Mouse (Mus musculus) CH12.LX (cell line): ENCODE measurements around the gene Dab2.

Experiments
- CHD2 ChIP-seq: IDR thresholded peaks from 2 replicates; pipeline ENCODE4 v1.6.1; 2011; ENCODE audit warnings: low read length, improper control_type of control experiment
- CTCF ChIP-seq, 2 experiments: IDR thresholded peaks in 1 of 2; conservative IDR thresholded peaks in 1 of 2; 2 replicates each; pipeline ENCODE4 v1.5.1; 2011 to 2012; ENCODE audit warnings: low read depth in 2 of 2, low read length in 2 of 2, improper control_type of control experiment in 1 of 2, inconsistent platforms in 1 of 2, mild to moderate bottlenecking in 1 of 2, moderate library complexity in 1 of 2
- GABPA ChIP-seq: IDR thresholded peaks from 2 replicates; pipeline ENCODE4 v1.6.1; 2012; ENCODE audit warnings: low read depth, low read length, improper control_type of control experiment, inconsistent platforms; ENCODE audit not compliant: insufficient replicate concordance
- JUND ChIP-seq: conservative IDR thresholded peaks from 2 replicates; pipeline ENCODE4 v1.6.1; 2011; ENCODE audit warnings: low read depth, low read length, improper control_type of control experiment
- KAT2A ChIP-seq: IDR thresholded peaks from 2 replicates; pipeline ENCODE4 v1.6.1; 2012; ENCODE audit warnings: low read length, improper control_type of control experiment, inconsistent platforms; ENCODE audit not compliant: insufficient replicate concordance
- MAX ChIP-seq: IDR thresholded peaks from 2 replicates; pipeline ENCODE4 v1.6.1; 2011; ENCODE audit warnings: low read length, improper control_type of control experiment
- POLR2A ChIP-seq: IDR thresholded peaks from 2 replicates; pipeline ENCODE4 v1.6.1; 2011; ENCODE audit warnings: low read depth, mild to moderate bottlenecking, improper control_type of control experiment, low read length
- TCF12 ChIP-seq: IDR thresholded peaks from 2 replicates; pipeline ENCODE4 v1.6.1; 2014; ENCODE audit warnings: low read depth, mild to moderate bottlenecking, inconsistent platforms, low read length, improper control_type of control experiment
- UBTF ChIP-seq: IDR thresholded peaks from 2 replicates; pipeline ENCODE4 v1.6.1; 2012; ENCODE audit warnings: low read depth, mild to moderate bottlenecking, inconsistent platforms, low read length, improper control_type of control experiment, moderate library complexity
- USF2 ChIP-seq: conservative IDR thresholded peaks from 2 replicates; pipeline ENCODE4 v1.6.1; 2011; ENCODE audit warnings: low read depth, low read length, improper control_type of control experiment
- ZC3H11A ChIP-seq: IDR thresholded peaks from 2 replicates; pipeline ENCODE4 v1.6.1; 2012; ENCODE audit warnings: low read depth, mild to moderate bottlenecking, inconsistent platforms, low read length, improper control_type of control experiment

- TF ChIP-seq CTCF (conservative IDR thresholded peaks at IDR 0.05 in 1 of 2, IDR thresholded peaks at IDR 0.05 in 1 of 2; ENCODE audit: low read depth in 2 of 2, low read length in 2 of 2): no peak
- TF ChIP-seq KAT2A: no peak
- no peak for TF ChIP-seq JUND
- no peak for TF ChIP-seq GABPA
- no peak for TF ChIP-seq UBTF
- no peak for TF ChIP-seq CHD2
- TF ChIP-seq USF2: no peak
- TF ChIP-seq ZC3H11A: no peak
- no peak for TF ChIP-seq MAX
- TF ChIP-seq TCF12: no peak
- TF ChIP-seq POLR2A: no peak
Observed at GRCm38 (mm10) chr15:6283249-6283648, 16.3 kb upstream of the Dab2 start.
